Mouse (Mus musculus) liver, postnatal 0 days (tissue): ENCODE data around the gene Abcb8.

Source experiments
- CTCF ChIP-seq: sonication (generic); IDR thresholded peaks from 2 replicates; pipeline ENCODE4 v1.5.1; 2016; ENCODE audit warnings: antibody characterized with exemption, low read depth
- EP300 ChIP-seq: IDR thresholded peaks from 2 replicates; pipeline ENCODE4 v1.6.1; 2016; ENCODE audit warnings: antibody characterized with exemption, low read depth, mild to moderate bottlenecking

DNA sequence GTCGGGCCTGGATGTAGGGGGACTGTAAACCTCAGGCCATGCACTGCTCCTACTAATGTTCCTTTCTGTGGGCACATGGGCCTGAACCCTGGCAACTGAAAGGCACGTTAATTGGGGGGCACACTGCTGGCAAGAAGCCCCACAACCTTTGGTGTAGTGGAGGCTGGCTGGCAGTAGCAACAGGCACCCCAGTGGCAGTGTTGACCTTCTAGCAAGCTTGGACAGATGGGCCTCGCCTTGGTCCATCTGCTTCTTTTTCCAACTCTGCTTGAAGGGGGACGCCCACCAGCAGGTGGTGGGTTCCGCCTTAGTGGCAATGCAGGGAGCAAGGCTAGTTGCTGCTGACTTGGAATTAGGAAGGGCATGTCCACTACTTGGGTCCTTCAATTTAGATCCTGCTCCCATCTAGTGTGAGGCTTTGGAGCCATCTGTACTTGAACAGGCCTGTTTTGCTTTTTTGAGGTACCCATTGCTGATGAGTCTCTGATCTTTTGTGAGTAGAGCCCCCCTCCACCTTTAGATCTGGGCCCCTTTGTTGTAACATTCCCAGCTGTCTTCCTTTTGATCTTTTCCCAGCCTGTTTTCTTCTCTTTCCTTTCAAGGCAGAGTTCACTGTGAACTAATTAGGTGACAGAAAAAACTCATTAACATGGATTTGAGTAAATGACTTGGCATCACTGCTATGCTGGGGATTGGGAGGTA is 60.0 kb downstream of the Abcb8 start:
- TF ChIP-seq EP300 (no peak), CTCF (no peak)
